Mouse (Mus musculus): ENCODE measurements at regions not wholly inside any gene's neighbourhood (a gene's known extent, or its start where the extent isn't known, plus 50 kb on each side); places are given as distances from the start of the nearest gene placed in this dataset.

DNA sequence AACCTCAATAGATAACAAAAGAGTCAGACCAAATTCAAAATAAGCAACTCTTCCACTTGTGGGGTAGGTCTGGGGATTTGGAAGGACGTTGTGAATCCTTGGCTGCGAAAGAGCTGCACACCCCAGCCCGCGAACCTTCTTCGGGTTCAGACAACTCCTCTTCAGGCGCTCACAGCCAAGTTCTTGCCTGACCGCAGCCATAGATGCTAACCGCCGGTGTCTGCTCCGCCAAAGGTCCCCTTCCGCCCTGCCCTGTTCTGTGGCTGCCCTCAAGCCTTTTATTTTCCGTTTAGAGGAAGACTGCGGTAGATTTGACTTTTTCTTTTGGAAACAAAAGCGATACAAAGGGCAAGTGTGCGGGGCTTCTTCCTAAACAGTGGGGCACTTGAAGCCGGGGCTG is 68.6 kb upstream of the Hnrnpk start:
- Histone ChIP-seq H3K9me3 (ENCODE audit: low read length) (no peaks in the 10 kb centered on the region), H3K4me2 (ENCODE audit: low read depth, low read length) (peak overlapping the region; percentile 44), H3K27me3 (ENCODE audit: insufficient read depth, low read length) (peaks cover 37% of the 10 kb centered on the region), H3K9ac (replicated peaks) (no peak overlapping the region), H3K4me3 (ENCODE audit: low read depth, low read length) (peak overlapping the region; percentile 20; the same call in 1 of the 2 replicates), H3K36me3 (replicated peaks; ENCODE audit: insufficient read depth, low read length) (no peaks in the 10 kb centered on the region), H3K4me1 (ENCODE audit: insufficient read depth) (0 out of 2 replicates have a peak, but pooled peaks cover 3% of the 10 kb centered on the region), H3K27ac (ENCODE audit: low read depth) (no peak overlapping the region)
- 3% methylated on average over 16 of the region's 16 CpGs for WGBS (ENCODE audit: insufficient replicate concordance)
- DNase-seq = peak; percentile 22
- ATAC-seq = no peak
- TF ChIP-seq EP300 (IDR thresholded peaks at IDR 0.05; ENCODE audit: low read depth) = no peak
- TF ChIP-seq CTCF (IDR thresholded peaks at IDR 0.05; ENCODE audit: low read depth) = no peak

DNA sequence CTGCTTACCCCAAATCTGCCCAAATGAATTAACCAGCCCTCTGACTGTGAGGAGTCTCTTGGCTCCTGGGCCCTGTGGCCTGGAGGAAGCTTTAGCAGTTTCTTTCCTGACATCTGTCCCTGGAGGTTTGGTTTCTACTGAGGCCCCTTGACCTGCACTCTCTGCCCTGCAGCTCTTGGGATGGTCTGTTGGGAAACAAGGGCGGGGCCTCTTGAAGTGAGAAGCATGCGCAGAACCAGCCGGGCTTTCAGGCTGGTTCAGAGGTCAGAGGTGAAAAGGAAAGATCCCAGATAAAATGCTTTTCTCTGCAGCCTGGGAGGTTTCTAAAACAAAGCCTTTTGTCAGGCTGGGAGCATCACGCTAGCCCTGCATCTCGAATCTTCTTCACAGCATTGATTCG is 66.6 kb upstream of the Hnrnpk start:
- H3K4me1 ChIP-seq (ENCODE audit: insufficient read depth) = no peaks in the 10 kb centered on the region
- H3K27me3 ChIP-seq (ENCODE audit: insufficient read depth, low read length) = peaks cover 37% of the 10 kb centered on the region
- peak overlapping the region; percentile 26; the same call in 1 of the 2 replicates for H3K4me2 ChIP-seq (ENCODE audit: low read depth, low read length)
- no peaks in the 10 kb centered on the region for H3K9me3 ChIP-seq (ENCODE audit: low read length)
- WGBS (ENCODE audit: insufficient replicate concordance) = 21% methylated on average over 6 of the region's 6 CpGs
- H3K27ac ChIP-seq (ENCODE audit: low read depth) = no peak overlapping the region
- no peak for ATAC-seq
- no peak overlapping the region for H3K4me3 ChIP-seq (ENCODE audit: low read depth, low read length)
- peak; percentile 24 for DNase-seq
- H3K36me3 ChIP-seq (replicated peaks; ENCODE audit: insufficient read depth, low read length) = no peaks in the 10 kb centered on the region
- TF ChIP-seq CTCF (IDR thresholded peaks at IDR 0.05; ENCODE audit: low read depth) (no peak), EP300 (IDR thresholded peaks at IDR 0.05; ENCODE audit: low read depth) (no peak)
- no peak overlapping the region for H3K9ac ChIP-seq (replicated peaks)

DNA sequence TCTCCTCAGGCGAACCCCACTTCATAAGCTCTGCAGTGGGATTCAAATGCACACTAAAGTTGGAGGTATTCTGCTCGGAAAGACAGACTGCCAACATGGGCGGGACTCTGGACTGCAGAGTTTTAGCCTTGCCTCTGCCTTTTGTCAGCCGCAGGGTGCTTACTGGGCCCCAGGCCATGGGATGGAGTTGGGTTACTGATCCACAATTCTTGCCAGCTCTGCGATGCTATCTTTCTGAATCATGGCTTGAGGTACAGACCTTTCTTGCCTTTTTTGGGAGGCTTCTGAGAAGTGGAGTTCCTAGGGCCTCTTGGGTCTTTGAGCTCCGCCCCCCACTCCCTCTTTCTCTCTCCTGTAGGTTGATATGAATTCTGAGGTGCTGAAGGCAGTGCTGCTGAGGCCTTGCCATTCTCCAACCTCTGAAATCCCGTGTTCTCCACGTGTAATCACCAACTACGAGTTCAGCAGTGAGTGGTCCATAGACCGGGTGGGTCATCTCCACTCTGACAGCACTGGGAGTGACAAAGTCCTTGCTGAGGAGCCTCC is 64.0 kb upstream of the Hnrnpk start:
- Histone ChIP-seq H3K36me3 (replicated peaks; ENCODE audit: insufficient read depth, low read length) (no peaks in the 10 kb centered on the region), H3K27me3 (ENCODE audit: insufficient read depth, low read length) (peaks cover 24% of the 10 kb centered on the region), H3K9me3 (ENCODE audit: low read length) (no peaks in the 10 kb centered on the region), H3K4me1 (ENCODE audit: insufficient read depth) (no peaks in the 10 kb centered on the region), H3K9ac (replicated peaks) (no peak overlapping the region), H3K4me3 (ENCODE audit: low read depth, low read length) (no peak overlapping the region), H3K4me2 (ENCODE audit: low read depth, low read length) (no peak overlapping the region), H3K27ac (ENCODE audit: low read depth) (no peak overlapping the region)
- 80% methylated on average over 10 of the region's 10 CpGs for WGBS (ENCODE audit: insufficient replicate concordance)
- no peak for TF ChIP-seq EP300 (IDR thresholded peaks at IDR 0.05; ENCODE audit: low read depth)
- no peak for TF ChIP-seq CTCF (IDR thresholded peaks at IDR 0.05; ENCODE audit: low read depth)
- ATAC-seq (no peak), DNase-seq (no peak)

DNA sequence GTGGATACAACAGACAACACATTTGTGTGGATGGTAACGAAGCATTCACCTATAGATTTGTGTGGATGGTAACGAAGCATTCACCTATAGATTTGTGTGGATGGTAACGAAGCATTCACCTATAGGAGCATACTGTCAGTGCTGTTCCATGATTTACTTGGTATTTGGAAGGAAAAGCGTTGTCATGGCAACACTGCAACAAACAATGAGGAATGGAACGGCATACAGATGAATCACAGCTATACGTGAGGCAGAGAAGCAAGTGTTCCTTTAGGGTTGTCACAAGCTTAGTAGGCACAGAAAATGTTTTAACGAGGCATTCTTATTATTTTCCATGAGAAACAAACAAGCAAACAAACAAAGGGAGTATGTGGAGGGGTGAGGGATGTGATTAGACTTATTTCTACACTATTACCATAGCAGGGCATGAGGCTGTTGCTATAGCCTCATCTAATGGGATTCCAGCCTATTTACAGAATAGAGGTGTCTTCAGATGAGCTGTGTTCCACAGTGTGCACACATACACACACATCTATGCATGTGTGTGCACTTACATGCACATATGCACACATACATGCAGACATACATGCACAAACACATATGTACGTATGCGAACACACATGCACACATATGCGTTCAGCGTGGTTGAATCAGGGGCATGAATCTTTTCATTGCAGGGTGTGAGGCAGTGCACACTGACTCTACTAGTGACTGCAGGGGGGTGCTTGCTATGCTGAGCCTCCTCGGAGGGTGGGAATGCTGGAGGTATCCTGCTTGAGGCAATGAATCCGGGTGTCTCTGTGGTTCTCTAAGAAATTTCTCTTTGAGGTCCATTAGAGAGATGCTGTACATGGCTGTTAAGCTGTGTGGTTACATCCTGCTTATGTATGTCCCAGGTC is 62.3 kb upstream of the Hnrnpk start:
- no peaks in the 10 kb centered on the region for H3K9me3 ChIP-seq (ENCODE audit: low read length)
- H3K9ac ChIP-seq (replicated peaks) = no peak overlapping the region
- no peak for DNase-seq
- H3K27me3 ChIP-seq (ENCODE audit: insufficient read depth, low read length) = peaks cover 7% of the 10 kb centered on the region
- 73% methylated on average over 13 of the region's 13 CpGs for WGBS (ENCODE audit: insufficient replicate concordance)
- no peak overlapping the region for H3K4me2 ChIP-seq (ENCODE audit: low read depth, low read length)
- ATAC-seq = no peak
- no peaks in the 10 kb centered on the region for H3K4me1 ChIP-seq (ENCODE audit: insufficient read depth)
- H3K27ac ChIP-seq (ENCODE audit: low read depth) = no peak overlapping the region
- no peak overlapping the region for H3K4me3 ChIP-seq (ENCODE audit: low read depth, low read length)
- no peak for TF ChIP-seq EP300 (IDR thresholded peaks at IDR 0.05; ENCODE audit: low read depth)
- no peak for TF ChIP-seq CTCF (IDR thresholded peaks at IDR 0.05; ENCODE audit: low read depth)
- no peaks in the 10 kb centered on the region for H3K36me3 ChIP-seq (replicated peaks; ENCODE audit: insufficient read depth, low read length)
